Mouse (Mus musculus): ENCODE measurements around the gene Vmn1r127. TPM values are rescaled to one million over a fixed set of nuclear protein-coding genes. Genes with fewer than 3 reads are reported as not detected.
"Not testable (repeated sequence)": the region's sequence is repeated elsewhere in the genome, so short reads cannot be mapped to it uniquely, and the experiment has no call there.

Vmn1r127 gene
- total RNA-seq (2021) = not detected
- long read RNA-seq, experiment 1 = 0 reads
- long read RNA-seq, experiment 2 = 0 reads

GRCm38 (mm10) chr7:21319761-21320160 is at the start of gene Vmn1r127:
Gene Vmn1r127, minus strand, starts transcription at chr7:21319861.
- not testable (repeated sequence) for DNase-seq (ENCODE audit: low spot score in 2 of 2)

- not testable (repeated sequence) for DNase-seq (ENCODE audit: low spot score in 2 of 2)
These were observed 41.5 kb upstream of the Vmn1r127 start, which contains the start of gene Vmn1r129 for GRCm38 (mm10) chr7:21361191-21361590. Gene Vmn1r129, minus strand, starts transcription at chr7:21361291.

DNA sequence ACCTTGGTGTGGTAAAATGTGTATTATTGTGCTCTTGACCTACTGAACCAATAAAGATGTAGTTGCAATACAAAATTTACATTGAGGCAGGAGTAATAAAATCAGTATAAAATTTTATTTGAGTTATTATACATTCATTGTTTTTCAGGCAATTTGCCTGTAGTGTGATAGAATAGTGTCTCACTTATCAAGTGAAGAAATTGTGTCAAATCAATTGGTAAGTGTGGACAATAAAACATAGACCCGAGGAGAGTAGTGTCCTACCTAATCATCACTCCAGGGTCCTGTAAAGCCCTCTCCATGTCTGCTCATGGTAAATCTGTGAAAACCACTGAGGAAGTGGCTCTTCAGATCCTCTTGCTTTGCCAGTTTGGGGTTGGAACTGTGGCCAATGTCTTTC is 29.4 kb upstream of the Vmn1r127 start, which contains the start of gene Vmn1r128:
Gene Vmn1r128, plus strand, starts transcription at position 301 of the 400 bp plus-strand sequence.
- not testable (repeated sequence) for DNase-seq (ENCODE audit: low spot score in 2 of 2)

DNA sequence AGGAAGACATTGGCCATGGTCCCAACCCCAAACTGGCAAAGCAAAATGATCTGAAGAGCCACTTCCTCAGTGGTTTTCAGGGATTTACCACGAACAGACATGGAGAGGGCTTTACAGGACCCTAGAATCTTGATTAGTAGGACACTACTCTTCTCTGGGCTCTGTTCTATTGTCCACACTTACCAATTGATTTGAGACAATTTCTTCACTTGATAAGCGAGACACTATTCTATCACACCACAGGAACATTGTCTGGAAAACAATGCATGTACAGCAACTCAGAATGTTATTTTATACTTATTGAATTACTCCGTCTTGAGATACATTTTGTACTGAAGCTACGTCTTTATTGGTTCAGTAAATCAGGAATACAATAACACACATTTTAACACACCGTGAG is 18.3 kb downstream of the Vmn1r127 start, which contains the start of gene Vmn1r126:
Gene Vmn1r126, minus strand, starts transcription at position 101 of the 400 bp plus-strand sequence.
- not testable (repeated sequence) for DNase-seq (ENCODE audit: low spot score in 2 of 2)

DNA sequence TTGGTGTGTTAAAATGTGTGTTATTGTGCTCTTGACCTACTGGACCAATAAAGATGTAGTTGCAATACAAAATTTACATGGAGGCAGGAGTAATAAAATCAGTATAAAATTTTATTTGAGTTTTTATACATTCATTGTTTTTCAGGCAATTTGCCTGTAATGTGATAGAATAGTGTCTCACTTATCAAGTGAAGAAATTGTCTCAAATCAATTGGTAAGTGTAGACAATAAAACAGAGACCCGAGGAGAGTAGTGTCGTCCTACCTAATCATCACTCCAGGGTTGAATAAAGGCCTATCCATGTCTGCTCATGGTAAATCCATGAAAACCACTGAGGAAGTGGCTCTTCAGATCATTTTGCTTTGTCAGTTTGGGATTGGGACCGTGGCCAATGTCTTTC is 47.8 kb downstream of the Vmn1r127 start, which contains the start of gene Vmn1r125:
Gene Vmn1r125, plus strand, starts transcription at position 301 of the 400 bp plus-strand sequence.
- not testable (repeated sequence) for DNase-seq (ENCODE audit: low spot score in 2 of 2)

Other genes starting within 250 kb of the Vmn1r127 start
- not detected for gene Vmn1r121, start 221.3 kb downstream of the Vmn1r127 start, total RNA-seq (2021)
- gene Vmn1r122, start 185.7 kb downstream of the Vmn1r127 start, total RNA-seq (2021) = not detected
- not detected for gene Vmn1r123, start 157.7 kb downstream of the Vmn1r127 start, total RNA-seq (2021)
- gene Gm5157, start 129.4 kb downstream of the Vmn1r127 start, total RNA-seq (2021) = not detected
- not detected for gene Vmn1r124, start 59.2 kb downstream of the Vmn1r127 start, total RNA-seq (2021)
- gene Vmn1r125, start 47.7 kb downstream of the Vmn1r127 start, total RNA-seq (2021) = not detected
- not detected for gene Vmn1r126, start 18.4 kb downstream of the Vmn1r127 start, total RNA-seq (2021)
- gene Vmn1r128, start 29.5 kb upstream of the Vmn1r127 start, total RNA-seq (2021) = not detected
- not detected for gene Vmn1r129, start 41.4 kb upstream of the Vmn1r127 start, total RNA-seq (2021)
- gene Gm6882, start 112.9 kb upstream of the Vmn1r127 start, total RNA-seq (2021) = not detected
- not detected for gene Vmn1r130, start 191.9 kb upstream of the Vmn1r127 start, total RNA-seq (2021)
- not detected for gene Vmn1r131, start 226.2 kb upstream of the Vmn1r127 start, total RNA-seq (2021)